Mouse (Mus musculus) liver, embryonic 14.5 days (tissue): Measurements from ENCODE around the gene Rassf1. TPM values are rescaled to one million over a fixed set of nuclear protein-coding genes. Genes with fewer than 3 reads are reported as not detected.
A peak's percentile ranks its signal among the peaks of the same experiment; 100 is the strongest.

Experiments used
- ATAC-seq: fragments of 200-750 bp; cut with Nextera tagmentation; 2 replicates; pipeline ENCODE4 v1.8.0; 2017; ENCODE audit warnings: moderate number of reproducible peaks, mild to moderate bottlenecking, moderate library complexity; ENCODE audit not compliant: insufficient read depth
- DNase-seq, 3 experiments: peaks; one replicate each; pipeline ENCODE4 v3.0.0-alpha.2; 2012 to 2013; ENCODE audit warnings: low read depth in 3 of 3, low spot score in 3 of 3
- H3K27ac ChIP-seq: fragments of 300-500 bp; sonication (generic); 2 replicates; pipeline ENCODE4 v1.5.1; 2014; ENCODE audit warnings: moderate library complexity, mild to moderate bottlenecking, control low read depth, inconsistent platforms
- H3K27me3 ChIP-seq: fragments of 300-500 bp; sonication (generic); 2 replicates; pipeline ENCODE4 v1.6.1; 2014; ENCODE audit warnings: mild to moderate bottlenecking, low read length, moderate library complexity; ENCODE audit not compliant: control insufficient read depth, insufficient read depth
- H3K36me3 ChIP-seq: fragments of 300-500 bp; sonication (generic); replicated peaks from 2 replicates; pipeline ENCODE4 v1.6.1; 2014; ENCODE audit warnings: low read depth; ENCODE audit not compliant: control insufficient read depth, insufficient read depth
- H3K4me1 ChIP-seq, 2 experiments: fragments of 200-500 bp in 1 of 2; fragments of 300-500 bp in 1 of 2; sonication (generic) in 1 of 2; replicated peaks; 2 replicates each; pipeline ENCODE4 v1.6.1; 2012 to 2014; ENCODE audit warnings: antibody characterized with exemption in 1 of 2, inconsistent platforms in 1 of 2, low read length in 1 of 2; ENCODE audit not compliant: control insufficient read depth in 2 of 2, insufficient read depth in 2 of 2
- H3K4me2 ChIP-seq: fragments of 300-500 bp; sonication (generic); 2 replicates; pipeline ENCODE4 v1.6.1; 2014; ENCODE audit warnings: low read depth, mild to moderate bottlenecking, control low read depth, moderate library complexity
- H3K4me3 ChIP-seq, 2 experiments: fragments of 200-500 bp in 1 of 2; fragments of 300-500 bp in 1 of 2; sonication (generic) in 1 of 2; 2 replicates each; pipeline ENCODE4 v1.5.1; 2012 to 2014; ENCODE audit warnings: low read depth in 2 of 2, low read length in 2 of 2, mild to moderate bottlenecking in 2 of 2, control low read depth in 1 of 2, inconsistent platforms in 1 of 2, moderate library complexity in 1 of 2; ENCODE audit not compliant: insufficient read depth in 1 of 2
- H3K9ac ChIP-seq: fragments of 300-500 bp; sonication (generic); replicated peaks from 2 replicates; pipeline ENCODE4 v1.6.1; 2014; ENCODE audit warnings: mild to moderate bottlenecking, control low read depth, moderate library complexity
- H3K9me3 ChIP-seq: fragments of 300-500 bp; sonication (generic); 2 replicates; pipeline ENCODE4 v1.6.1; 2016; ENCODE audit warnings: low read length, mixed read lengths; ENCODE audit not compliant: control insufficient read depth
- CTCF ChIP-seq: IDR thresholded peaks from 2 replicates; pipeline ENCODE4 v1.5.1; 2016; ENCODE audit warnings: antibody characterized with exemption, low read depth, control low read depth
- EP300 ChIP-seq: IDR thresholded peaks from 2 replicates; pipeline ENCODE4 v1.6.1; 2016; ENCODE audit warnings: antibody characterized with exemption, low read depth
- WGBS: fragments of 180-500 bp; shearing (Covaris S2); extraction: QIAGEN DNeasy Blood & Tissue Kit; methylation state at CpG from one replicate; pipeline ENCODE4 v1.1.7; 2014; ENCODE audit not compliant: insufficient replicate concordance; 5-methylcytosine and 5-hydroxymethylcytosine counted together
- polyA plus RNA-seq, 2 experiments: library from polyadenylated mRNA; depleted of rRNA in 1 of 2; stranded (reverse) in 1 of 2; unstranded in 1 of 2; fragments of >200 nt; fragmentation: Nextera tagmentation in 1 of 2; extraction: Ambion mirVana in 1 of 2; gene quantifications; 2 replicates each; pipeline versions ENCODE4 v1.2.1 to v1.2.3; 2012 to 2014

Gene Rassf1
- polyA plus RNA-seq, 2 experiments = 11.2 to 13.6 TPM

DNA sequence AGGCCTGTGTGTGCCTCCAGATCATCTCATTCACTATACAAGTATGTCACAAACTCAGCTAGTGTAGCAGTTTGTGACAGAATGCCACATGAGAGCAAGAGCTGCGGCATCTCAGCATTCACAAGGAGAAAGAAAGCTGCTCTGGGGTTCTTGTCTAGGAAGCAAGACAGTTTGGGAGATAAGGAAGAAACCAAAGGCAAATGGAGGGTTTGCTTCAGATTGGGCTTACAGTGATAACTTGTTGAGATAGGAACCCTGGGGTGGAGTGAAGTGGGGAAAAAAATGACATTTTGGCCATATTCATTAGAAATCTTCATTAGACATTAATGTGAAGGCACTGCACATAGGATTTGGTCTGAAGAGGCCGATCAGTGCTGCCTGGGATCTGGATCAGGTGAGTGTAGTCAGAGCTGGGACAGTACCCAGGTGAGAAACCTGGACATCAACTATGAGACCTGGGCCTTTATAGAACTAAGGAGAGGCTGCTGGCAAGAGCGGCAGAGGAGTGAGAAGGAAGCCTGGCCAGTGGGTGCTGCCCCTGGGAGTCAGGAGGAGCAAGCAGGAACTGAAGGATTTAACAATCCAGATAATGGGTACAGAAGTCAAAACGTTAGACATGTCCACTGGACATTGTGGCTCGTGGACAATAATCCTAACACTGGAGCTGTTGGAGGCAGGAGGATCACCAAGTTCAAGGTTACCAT is 1.5 kb downstream of the Rassf1 start:
- WGBS = 49% methylated on average over 5 of the region's 5 CpGs
- Histone ChIP-seq H3K27ac (no peak overlapping the region), H3K4me1 (peaks cover 35 to 42% of the 10 kb centered on the region in 2 experiments), H3K9ac (no peak overlapping the region), H3K4me3 (no peak overlapping the region), H3K36me3 (peaks cover 12% of the 10 kb centered on the region), H3K9me3 (no peaks in the 10 kb centered on the region), H3K4me2 (peak overlapping the region; percentile 90), H3K27me3 (peaks cover 3% of the 10 kb centered on the region; the same call in 1 of the 2 replicates)
- no peak for ATAC-seq
- no peak for DNase-seq
- TF ChIP-seq EP300 (no peak), CTCF (no peak)

DNA sequence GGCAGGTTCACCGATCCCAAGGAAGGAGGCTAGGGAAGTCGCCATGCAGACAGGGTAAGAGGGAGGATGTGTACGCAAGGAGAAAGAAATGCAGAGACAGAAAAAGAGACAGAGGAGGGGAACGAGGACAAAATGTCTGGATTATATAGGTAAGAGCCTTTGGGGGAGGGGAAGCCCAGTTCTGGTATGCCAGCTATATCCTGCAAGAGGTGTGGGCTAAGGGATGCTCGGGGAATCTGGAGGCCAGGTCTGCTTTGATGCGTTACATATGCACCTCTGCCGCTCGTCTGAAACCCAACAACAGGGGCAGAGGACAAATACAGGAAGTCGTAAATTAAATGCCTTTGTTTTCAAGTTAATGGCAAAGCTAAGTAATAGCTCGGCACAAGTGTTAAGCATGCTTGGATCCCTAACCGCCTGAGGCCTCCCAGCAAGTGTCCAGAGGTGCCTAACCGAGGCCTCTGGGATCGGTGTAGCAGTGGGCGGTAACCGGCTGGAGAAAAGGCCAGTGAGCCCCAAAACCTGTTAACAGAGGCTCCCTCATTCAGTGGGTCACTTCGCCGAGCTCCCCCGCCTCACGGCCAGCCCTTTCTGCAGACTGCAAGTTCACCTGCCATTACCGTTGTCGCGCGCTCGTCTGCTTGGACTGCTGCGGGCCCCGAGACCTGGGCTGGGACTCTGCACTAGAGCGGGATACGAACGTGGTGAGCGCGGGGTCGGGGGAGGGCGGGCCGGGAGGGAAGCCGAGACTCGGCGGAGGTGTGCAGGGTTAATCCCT is 2.4 kb downstream of the Rassf1 start:
- WGBS = 5% methylated on average over 37 of the region's 37 CpGs
- peak overlapping the region; percentile 90 for H3K4me2 ChIP-seq
- peak overlapping the region; percentile 57 to 83 for H3K4me3 ChIP-seq
- peaks cover 3% of the 10 kb centered on the region; the same call in 1 of the 2 replicates for H3K27me3 ChIP-seq
- peaks cover 35 to 42% of the 10 kb centered on the region in 2 experiments for H3K4me1 ChIP-seq
- peak overlapping the region; percentile 27 for H3K27ac ChIP-seq
- peak; percentile 49 for ATAC-seq
- H3K36me3 ChIP-seq = peaks cover 21% of the 10 kb centered on the region
- TF ChIP-seq CTCF (no peak), EP300 (no peak)
- peak overlapping the region; percentile 75 for H3K9ac ChIP-seq
- DNase-seq = no peak
- H3K9me3 ChIP-seq = no peaks in the 10 kb centered on the region

DNA sequence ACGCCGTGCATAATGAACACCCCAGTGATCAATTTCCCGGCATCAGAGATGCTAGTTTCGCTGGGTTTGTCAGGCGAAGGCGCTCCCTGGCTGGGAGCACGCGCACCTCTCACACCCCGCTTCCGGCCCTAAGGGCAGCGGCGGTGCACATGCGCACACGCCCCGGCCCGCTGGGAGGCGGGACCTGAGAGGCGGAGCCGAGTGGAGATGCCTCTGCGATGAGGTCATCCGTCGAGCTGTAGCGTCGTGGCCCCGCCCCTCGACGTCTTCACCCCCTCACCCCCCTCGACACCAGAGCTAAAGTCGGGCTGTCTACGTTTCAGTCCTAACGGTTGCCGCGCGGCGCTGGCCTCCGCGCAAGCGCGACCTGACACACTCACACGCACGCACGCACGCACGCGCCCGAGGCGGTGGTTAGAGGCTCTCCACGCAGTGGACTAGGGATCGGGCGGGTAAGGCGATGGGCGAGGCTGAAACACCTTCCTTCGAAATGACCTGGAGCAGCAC is 3.0 kb downstream of the Rassf1 start:
- Histone ChIP-seq H3K36me3 (peaks cover 27% of the 10 kb centered on the region), H3K4me1 (peaks cover 35 to 42% of the 10 kb centered on the region in 2 experiments), H3K9me3 (no peaks in the 10 kb centered on the region), H3K4me3 (peak overlapping the region; percentile 74 to 83), H3K4me2 (peak overlapping the region; percentile 90), H3K27me3 (peaks cover 3% of the 10 kb centered on the region; the same call in 1 of the 2 replicates), H3K27ac (peak overlapping the region; percentile 79), H3K9ac (peak overlapping the region; percentile 87)
- no peak for TF ChIP-seq EP300
- TF ChIP-seq CTCF = no peak; the same call in 1 of the 2 replicates
- DNase-seq (peak; percentile 93 to 96 (median 95)), ATAC-seq (peak; percentile 89)
- under 1% methylated on average over 53 of the region's 53 CpGs for WGBS

DNA sequence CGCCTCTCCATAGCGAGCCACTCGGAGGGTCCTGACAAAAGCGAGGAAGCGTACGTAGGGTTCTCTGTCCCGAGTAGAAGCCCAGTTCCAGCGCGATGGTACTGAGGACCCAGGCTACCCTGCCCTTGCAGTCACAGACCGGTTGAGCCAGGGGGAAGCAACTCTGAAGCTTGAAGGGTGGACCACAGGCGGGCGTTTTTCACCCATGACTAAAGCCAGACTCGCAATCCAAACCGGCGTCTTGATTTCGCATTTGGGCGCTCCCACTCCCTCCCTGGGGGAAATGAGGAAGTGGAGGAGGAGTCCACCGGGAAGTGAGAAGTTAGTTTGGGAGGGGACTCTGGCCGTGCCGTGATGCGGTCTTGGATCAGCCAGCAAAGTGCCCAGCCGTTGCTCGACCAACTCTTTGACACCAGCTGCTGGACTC is 3.7 kb downstream of the Rassf1 start:
- Histone ChIP-seq H3K4me2 (peak overlapping the region; percentile 90), H3K4me1 (peaks cover 35 to 42% of the 10 kb centered on the region in 2 experiments), H3K36me3 (peaks cover 34% of the 10 kb centered on the region), H3K27me3 (peaks cover 3% of the 10 kb centered on the region; the same call in 1 of the 2 replicates), H3K27ac (peak overlapping the region; percentile 79), H3K9me3 (no peaks in the 10 kb centered on the region), H3K4me3 (peak overlapping the region; percentile 74 to 83), H3K9ac (peak overlapping the region; percentile 87)
- ATAC-seq (peak; percentile 10), DNase-seq (no peak)
- WGBS = 0% methylated on average over 23 of the region's 23 CpGs
- no peak for TF ChIP-seq EP300
- TF ChIP-seq CTCF = no peak

DNA sequence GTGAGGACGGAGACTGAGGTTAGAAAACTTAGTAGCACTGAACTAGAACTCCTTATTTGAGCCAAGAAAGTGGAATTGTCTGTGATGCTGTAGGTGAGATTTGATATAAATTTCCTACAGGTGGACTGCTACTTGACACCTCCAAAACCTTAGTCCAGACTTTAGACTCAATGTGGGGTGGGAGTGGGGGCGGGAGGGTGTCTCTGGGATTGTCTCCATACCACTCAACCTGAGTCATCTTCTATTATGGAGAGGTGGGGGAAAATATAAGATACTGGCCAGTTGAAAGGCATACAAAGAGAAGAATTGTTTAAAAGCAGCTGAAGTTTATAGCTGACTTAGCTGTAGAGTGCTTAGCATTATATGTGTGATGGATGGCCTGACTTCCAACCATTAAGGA is 4.3 kb downstream of the Rassf1 start:
- Histone ChIP-seq H3K27ac (peak overlapping the region; percentile 79), H3K4me2 (peak overlapping the region; percentile 90), H3K9ac (peak overlapping the region; percentile 87), H3K9me3 (no peaks in the 10 kb centered on the region), H3K36me3 (peaks cover 39% of the 10 kb centered on the region), H3K4me3 (peak overlapping the region; percentile 74 to 83), H3K4me1 (peaks cover 35 to 41% of the 10 kb centered on the region in 2 experiments), H3K27me3 (peaks cover 1% of the 10 kb centered on the region; the same call in 1 of the 2 replicates)
- ATAC-seq (no peak), DNase-seq (no peak)
- TF ChIP-seq CTCF = no peak
- TF ChIP-seq EP300 = no peak
- 26% methylated on average over 2 of the region's 2 CpGs for WGBS
